Mouse (Mus musculus) spleen, adult 2 months (tissue): ENCODE data around the gene Stra8. TPM values are rescaled to one million over a fixed set of nuclear protein-coding genes. Genes with fewer than 3 reads are reported as not detected.

Source experiments
- DNase-seq, 2 experiments: peaks; one replicate each; pipeline versions ENCODE4 v3.0.0 to v3.0.0-alpha.2; 2012 to 2021; ENCODE audit warnings: low spot score in 2 of 2, low read depth in 1 of 2
- H3K27ac ChIP-seq: fragments of 200-500 bp; 2 replicates; pipeline ENCODE4 v1.5.1; 2012; ENCODE audit warnings: low read length, inconsistent platforms; ENCODE audit not compliant: insufficient read depth
- H3K27me3 ChIP-seq: fragments of 200-500 bp; 2 replicates; pipeline ENCODE4 v1.6.1; 2012; ENCODE audit warnings: mild to moderate bottlenecking, moderate library complexity, low read length, inconsistent platforms; ENCODE audit not compliant: control insufficient read depth, insufficient read depth
- H3K36me3 ChIP-seq: fragments of 200-500 bp; 2 replicates; pipeline ENCODE4 v1.6.1; 2012; ENCODE audit warnings: mild to moderate bottlenecking, low read length, inconsistent platforms; ENCODE audit not compliant: control insufficient read depth, insufficient read depth
- H3K4me1 ChIP-seq: fragments of 200-500 bp; 2 replicates; pipeline ENCODE4 v1.6.1; 2011; ENCODE audit warnings: inconsistent platforms; ENCODE audit not compliant: control insufficient read depth, insufficient read depth, insufficient read length
- H3K4me3 ChIP-seq: fragments of 200-500 bp; 2 replicates; pipeline ENCODE4 v1.5.1; 2011; ENCODE audit warnings: mild to moderate bottlenecking, inconsistent platforms; ENCODE audit not compliant: insufficient read depth, insufficient read length; ENCODE audit errors: extremely low read depth
- CTCF ChIP-seq: fragments of 200-500 bp; IDR thresholded peaks from 2 replicates; pipeline ENCODE4 v1.5.1; 2011; ENCODE audit warnings: mild to moderate bottlenecking, inconsistent platforms; ENCODE audit not compliant: insufficient read depth, insufficient read length, insufficient replicate concordance; ENCODE audit errors: extremely low read depth
- POLR2A ChIP-seq: fragments of 200-500 bp; IDR thresholded peaks from 2 replicates; pipeline ENCODE4 v1.6.1; 2011; ENCODE audit warnings: low read depth, low read length, inconsistent platforms
- WGBS: fragments of 180-500 bp; shearing (Covaris S2); methylation state at CpG from one replicate; pipeline ENCODE4 v1.1.7; 2018; 5-methylcytosine and 5-hydroxymethylcytosine counted together
- polyA plus RNA-seq: library from polyadenylated mRNA; depleted of rRNA; stranded (reverse); fragments of >200 nt; gene quantifications from 2 replicates; pipeline ENCODE4 v1.2.3, GENCODE M21; 2012

Gene Stra8
- polyA plus RNA-seq, 1 experiment: not detected

DNA sequence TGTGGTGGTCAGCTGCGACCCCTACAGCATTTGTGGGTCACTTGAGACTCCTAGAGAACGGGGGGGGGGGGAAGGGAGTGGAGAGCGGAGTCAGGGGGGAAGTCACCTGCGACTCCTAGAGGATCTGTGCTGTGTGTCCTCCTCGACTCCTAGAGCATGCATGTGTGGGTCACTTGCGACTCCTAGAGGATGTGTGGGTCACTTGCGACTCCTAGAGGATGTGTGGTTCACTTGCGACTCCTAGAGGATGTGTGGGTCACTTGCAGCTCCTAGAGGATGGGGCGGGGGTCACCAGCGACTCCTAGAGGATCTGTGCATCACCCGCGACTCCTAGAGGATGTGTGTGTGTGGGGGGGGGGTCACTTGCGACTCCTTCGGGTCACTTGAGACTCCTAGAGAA is 2.0 kb downstream of the Stra8 start:
- H3K36me3 ChIP-seq: no peaks in the 10 kb centered on the region

DNA sequence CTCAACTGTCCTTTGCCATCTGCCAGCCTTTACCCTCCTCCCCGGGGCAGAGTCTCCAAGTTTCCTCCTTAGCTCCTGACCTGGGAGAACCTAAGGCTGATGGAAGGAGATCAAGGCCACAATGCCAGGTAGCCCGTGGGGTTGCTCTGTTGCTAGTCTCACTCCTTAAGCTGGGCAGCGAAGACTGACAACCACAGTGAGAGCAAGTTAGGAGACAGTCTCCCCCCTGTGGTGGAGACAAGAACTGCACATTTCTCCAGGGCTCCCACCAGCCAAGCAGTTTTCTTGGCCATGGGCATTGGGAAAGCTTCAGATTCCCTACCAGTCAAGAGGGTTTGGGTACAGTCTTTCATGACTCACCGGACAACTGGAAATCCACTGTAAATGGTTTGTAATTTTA is 7.2 kb downstream of the Stra8 start:
- Histone ChIP-seq H3K27ac (no peak overlapping the region), H3K27me3 (no peaks in the 10 kb centered on the region), H3K4me1 (no peaks in the 10 kb centered on the region), H3K36me3 (no peaks in the 10 kb centered on the region), H3K4me3 (no peak overlapping the region)
- 43% methylated on average over 4 of the region's 4 CpGs for WGBS
- peak; percentile 27 to 60 for DNase-seq
- peak; percentile 72; the same call in 1 of the 2 replicates for TF ChIP-seq CTCF
- no peak for TF ChIP-seq POLR2A

More for the DNA sequence above, 2.0 kb downstream of the Stra8 start:
- no peaks in the 10 kb centered on the region for H3K27me3 ChIP-seq
- no peak overlapping the region for H3K27ac ChIP-seq
- DNase-seq: peak in 1 of 2 experiments; percentile 36
- WGBS: 61% methylated on average over 14 of the region's 14 CpGs
- no peak overlapping the region for H3K4me3 ChIP-seq
- H3K4me1 ChIP-seq: no peaks in the 10 kb centered on the region
- TF ChIP-seq POLR2A (no peak), CTCF (peak; percentile 69; the same call in 1 of the 2 replicates)

DNA sequence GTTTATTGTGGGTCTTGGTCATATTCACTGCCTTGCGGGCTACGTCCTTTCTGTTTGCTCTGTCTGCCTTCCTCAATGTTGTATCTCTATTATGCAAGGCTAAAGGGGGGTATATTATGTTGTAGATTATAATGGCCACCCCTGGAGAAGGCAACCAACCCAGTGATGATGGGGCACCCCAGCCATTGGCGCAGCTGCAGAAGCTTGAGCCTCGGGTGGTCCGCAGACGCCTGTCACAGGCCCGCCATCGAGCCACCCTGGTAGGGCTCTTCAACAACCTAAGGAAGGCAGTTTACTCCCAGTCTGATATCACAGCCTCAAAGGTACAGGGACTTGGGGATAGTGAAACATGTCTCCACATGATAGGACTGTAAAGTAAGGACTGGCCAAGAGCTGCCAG is 7.6 kb downstream of the Stra8 start:
- H3K4me1 ChIP-seq: no peaks in the 10 kb centered on the region
- DNase-seq: no peak
- WGBS: 95% methylated on average over 8 of the region's 8 CpGs
- no peaks in the 10 kb centered on the region for H3K27me3 ChIP-seq
- no peaks in the 10 kb centered on the region for H3K36me3 ChIP-seq
- TF ChIP-seq POLR2A (no peak), CTCF (no peak)
- H3K27ac ChIP-seq: no peak overlapping the region
- no peak overlapping the region for H3K4me3 ChIP-seq

DNA sequence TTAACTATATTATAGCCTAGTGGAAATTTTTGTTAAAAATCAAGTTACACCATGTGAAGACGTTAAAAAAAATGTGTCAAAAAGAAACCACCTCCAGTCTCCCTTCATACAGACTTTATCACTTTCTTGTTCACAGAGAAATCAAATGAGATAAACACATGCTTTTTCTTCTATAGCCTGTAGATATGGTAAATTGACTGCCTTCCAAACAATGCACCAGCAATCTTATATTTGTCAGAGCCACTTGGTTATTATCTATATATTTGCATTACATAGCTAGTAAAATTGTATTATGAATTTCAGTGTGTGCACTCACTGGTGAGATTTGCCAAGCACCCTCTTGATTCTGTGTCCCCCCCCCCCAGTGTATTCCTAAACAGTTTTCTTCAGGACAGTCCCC is 12.7 kb downstream of the Stra8 start:
- WGBS: 79% methylated on average over 1 of the region's 1 CpGs
- Histone ChIP-seq H3K27me3 (no peaks in the 10 kb centered on the region), H3K4me1 (no peaks in the 10 kb centered on the region), H3K27ac (no peak overlapping the region), H3K4me3 (no peak overlapping the region), H3K36me3 (no peaks in the 10 kb centered on the region)
- no peak for TF ChIP-seq CTCF
- TF ChIP-seq POLR2A: no peak
- DNase-seq: no peak

DNA sequence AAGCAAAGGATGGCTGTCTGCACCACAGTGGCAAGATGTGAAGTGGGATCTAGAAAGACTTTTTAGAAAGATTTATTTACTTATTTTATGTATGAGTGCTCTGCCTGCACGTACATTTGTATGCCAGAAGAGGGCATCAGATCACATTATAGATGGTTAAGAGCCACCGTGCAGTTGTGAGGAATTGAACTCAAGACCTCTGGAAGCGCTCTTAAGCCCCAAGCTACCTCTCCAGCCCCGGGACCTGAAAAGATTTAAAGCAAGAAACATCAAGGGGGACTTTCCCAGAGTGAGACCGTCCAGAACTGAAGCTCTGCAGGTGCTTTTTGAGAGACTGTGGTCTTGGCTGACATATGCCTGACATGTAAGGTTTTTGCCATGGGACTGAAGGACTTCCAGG is 16.8 kb downstream of the Stra8 start:
- TF ChIP-seq CTCF: no peak
- no peak for TF ChIP-seq POLR2A
- H3K4me1 ChIP-seq: peaks cover 13% of the 10 kb centered on the region; the same call in 1 of the 2 replicates
- H3K27ac ChIP-seq: no peak overlapping the region
- DNase-seq: no peak
- H3K4me3 ChIP-seq: no peak overlapping the region
- no peaks in the 10 kb centered on the region for H3K27me3 ChIP-seq
- 69% methylated on average over 5 of the region's 5 CpGs for WGBS
- no peaks in the 10 kb centered on the region for H3K36me3 ChIP-seq

DNA sequence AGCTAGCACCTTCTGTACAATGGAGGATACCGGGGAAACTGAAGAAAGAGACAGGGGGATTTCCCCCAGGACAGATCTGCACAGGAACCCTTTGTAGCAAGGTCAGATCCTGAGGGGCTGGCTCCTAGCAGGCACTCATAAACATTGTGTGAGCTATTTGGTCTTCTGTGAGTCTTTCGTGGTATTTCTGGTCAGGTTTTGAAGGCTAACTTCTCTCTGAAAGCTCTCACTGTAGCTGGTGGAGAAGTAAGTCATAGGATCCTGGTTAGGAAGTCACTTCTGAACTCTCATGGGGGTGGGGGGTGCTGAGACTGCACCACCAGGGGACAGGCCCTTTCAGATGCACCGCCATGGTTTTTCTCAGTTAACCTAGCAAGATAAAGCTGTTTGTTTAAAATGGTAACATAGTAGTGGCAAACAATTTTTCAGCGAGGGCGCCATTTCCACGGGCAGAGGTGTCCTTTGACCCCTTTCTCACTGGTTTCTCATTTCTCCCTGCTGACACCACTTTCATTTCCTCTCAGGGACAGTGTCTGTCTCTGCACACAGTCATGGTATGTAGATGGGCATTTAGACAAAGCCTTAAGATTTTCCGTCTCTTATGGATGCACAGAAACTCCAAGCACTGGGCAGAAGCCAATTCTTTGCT is 18.4 kb downstream of the Stra8 start:
- H3K27me3 ChIP-seq: no peaks in the 10 kb centered on the region
- peak in 1 of 2 experiments; percentile 27 for DNase-seq
- 25% methylated on average over 7 of the region's 7 CpGs for WGBS
- no peaks in the 10 kb centered on the region for H3K36me3 ChIP-seq
- TF ChIP-seq CTCF (no peak), POLR2A (no peak)
- H3K4me1 ChIP-seq: peaks cover 13% of the 10 kb centered on the region; the same call in 1 of the 2 replicates
- H3K27ac ChIP-seq: peak overlapping the region; percentile 73
- H3K4me3 ChIP-seq: no peak overlapping the region

DNA sequence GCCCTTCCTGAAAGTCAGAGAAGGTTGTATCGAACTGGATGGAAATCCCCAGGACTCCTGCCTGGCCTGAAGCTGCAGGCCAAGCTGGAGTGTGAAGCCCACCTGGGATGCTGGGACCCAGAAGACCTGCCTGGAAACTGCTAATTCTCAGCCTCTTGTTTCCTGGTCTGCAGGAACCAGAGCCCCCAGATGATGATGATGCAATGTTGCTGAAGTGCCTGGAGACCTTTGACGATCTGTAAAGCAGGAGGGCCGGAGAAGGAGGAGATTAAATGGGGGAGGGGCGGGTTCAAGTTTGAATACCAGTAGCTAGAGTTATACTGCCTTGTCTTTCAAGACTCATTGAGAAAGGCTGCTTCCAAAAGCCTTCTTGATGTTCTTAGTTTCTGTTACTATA is 19.0 kb downstream of the Stra8 start:
- no peak for DNase-seq
- TF ChIP-seq POLR2A (no peak), CTCF (no peak)
- Histone ChIP-seq H3K27me3 (no peaks in the 10 kb centered on the region), H3K4me1 (peaks cover 13% of the 10 kb centered on the region; the same call in 1 of the 2 replicates), H3K4me3 (no peak overlapping the region), H3K27ac (no peak overlapping the region; the same call in 1 of the 2 replicates), H3K36me3 (no peaks in the 10 kb centered on the region)
- WGBS: 59% methylated on average over 4 of the region's 4 CpGs
